19 mouse cellular contexts compared by ENCODE assay signal in the genomic region with DNA sequence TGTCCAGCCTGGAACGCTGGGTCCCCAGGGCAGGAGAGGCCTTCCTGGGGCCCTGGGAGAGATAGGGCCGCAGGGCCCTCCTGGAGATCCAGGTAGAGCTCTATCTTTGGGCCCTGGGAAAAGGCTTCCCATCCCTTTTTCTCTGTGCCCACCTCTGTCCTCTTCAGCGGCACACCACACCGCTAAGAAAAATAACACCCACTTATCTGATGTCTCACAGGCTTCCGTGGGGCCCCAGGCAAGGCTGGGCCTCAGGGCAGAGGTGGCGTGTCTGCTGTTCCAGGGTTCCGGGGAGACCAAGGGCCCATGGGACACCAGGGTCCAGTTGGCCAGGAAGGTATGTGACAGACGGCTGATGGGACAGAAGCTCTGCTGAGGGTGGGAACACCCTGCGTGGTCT. TPM values are rescaled to one million over a fixed set of nuclear protein-coding genes. Genes with fewer than 3 reads are reported as not detected.
"Had no signal": no experiment of that assay in that cellular context is flagged by ENCODE, and none has a peak within 500 bp of the region (broad histone marks: within the 10 kb centered on the region; RNA-seq: fewer than 3 reads in every experiment).

No protein-coding gene starts in this region.

- H3K4me3 ChIP-seq: layer of hippocampus, adult 2 months; limb, embryonic 13.5 days; midbrain, embryonic 10.5 days; myocyte; neural tube, embryonic 12.5 days had no signal

- H3K27me3 ChIP-seq: limb, embryonic 13.5 days; neural tube, embryonic 12.5 days had no signal

- H3K27ac ChIP-seq: kidney, postnatal 0 days; layer of hippocampus, adult 2 months; limb, embryonic 13.5 days; midbrain, embryonic 10.5 days; neural tube, embryonic 12.5 days had no signal

- DNase-seq: kidney, adult 11 months; kidney, adult 9 months; kidney, postnatal 4 days; left cerebral cortex, postnatal 4 days; lung, adult 18-20 months; lung, postnatal 36 days; midbrain, embryonic 14.5 days; retina, postnatal 1 day; right cerebral cortex, postnatal 4 days; spleen, adult 18-20 months; thymus, adult 2 months; thymus, postnatal 36 days had no signal

- H3K9ac ChIP-seq: limb, embryonic 13.5 days; neural tube, embryonic 12.5 days had no signal

- H3K4me1 ChIP-seq: limb, embryonic 13.5 days; midbrain, embryonic 10.5 days; neural tube, embryonic 12.5 days had no signal

- H3K4me2 ChIP-seq: limb, embryonic 13.5 days; neural tube, embryonic 12.5 days had no signal

- ATAC-seq: lung, postnatal 0 days had no signal

- H3K9me3 ChIP-seq: limb, embryonic 13.5 days; midbrain, embryonic 10.5 days; neural tube, embryonic 12.5 days had no signal

RNA-seq across cellular contexts. Expression of gene Rab20, which starts 34.9 kb away (rescaled TPM):
- total RNA-seq: layer of hippocampus, adult 2 months had no signal
